Mouse (Mus musculus) lung, embryonic 14.5 days (tissue): ENCODE results near the gene Lsm3. TPM values are rescaled to one million over a fixed set of nuclear protein-coding genes. Genes with fewer than 3 reads are reported as not detected.
"Not testable (repeated sequence)": the region's sequence is repeated elsewhere in the genome, so short reads cannot be mapped to it uniquely, and the experiment has no call there.

Experiments
- ATAC-seq: fragments of 200-750 bp; cut with Nextera tagmentation; 2 replicates; pipeline ENCODE4 v1.8.0; 2017; ENCODE audit warnings: mild to moderate bottlenecking, moderate TSS enrichment, moderate library complexity; ENCODE audit not compliant: insufficient read depth
- DNase-seq: peaks from one replicate; pipeline ENCODE4 v3.0.0-alpha.2; 2015
- H3K27ac ChIP-seq: fragments of 300-500 bp; sonication (generic); 2 replicates; pipeline ENCODE4 v1.5.1; 2014; ENCODE audit warnings: low read depth, mild to moderate bottlenecking, moderate library complexity
- H3K27me3 ChIP-seq: fragments of 300-500 bp; sonication (generic); 2 replicates; pipeline ENCODE4 v1.6.1; 2014; ENCODE audit warnings: low read length, control low read depth; ENCODE audit not compliant: insufficient read depth
- H3K36me3 ChIP-seq: fragments of 300-500 bp; sonication (generic); 2 replicates; pipeline ENCODE4 v1.6.1; 2014; ENCODE audit warnings: control low read depth; ENCODE audit not compliant: insufficient read depth
- H3K4me1 ChIP-seq: fragments of 300-500 bp; sonication (generic); 2 replicates; pipeline ENCODE4 v1.6.1; 2014; ENCODE audit warnings: antibody characterized with exemption, control low read depth; ENCODE audit not compliant: insufficient read depth
- H3K4me2 ChIP-seq: fragments of 300-500 bp; sonication (generic); 2 replicates; pipeline ENCODE4 v1.6.1; 2014; ENCODE audit warnings: mild to moderate bottlenecking
- H3K4me3 ChIP-seq: fragments of 300-500 bp; sonication (generic); 2 replicates; pipeline ENCODE4 v1.5.1; 2014; ENCODE audit warnings: low read depth, low read length
- H3K9ac ChIP-seq: fragments of 300-500 bp; sonication (generic); 2 replicates; pipeline ENCODE4 v1.6.1; 2014
- H3K9me3 ChIP-seq: fragments of 300-500 bp; sonication (generic); 2 replicates; pipeline ENCODE4 v1.6.1; 2016; ENCODE audit warnings: low read depth, low read length, control low read depth
- CTCF ChIP-seq: IDR thresholded peaks from 2 replicates; pipeline ENCODE4 v1.5.1; 2016; ENCODE audit warnings: antibody characterized with exemption, low read depth
- WGBS: fragments of 180-500 bp; shearing (Covaris S2); extraction: QIAGEN DNeasy Blood & Tissue Kit; methylation state at CpG from one replicate; pipeline ENCODE4 v1.1.7; 2014; 5-methylcytosine and 5-hydroxymethylcytosine counted together
- polyA plus RNA-seq: library from polyadenylated mRNA; unstranded; fragments of >200 nt; fragmentation: Nextera tagmentation; extraction: Ambion mirVana; gene quantifications from 2 replicates; pipeline ENCODE4 v1.2.1, GENCODE M21; 2014

Gene Lsm3
- polyA plus RNA-seq = 325 TPM in 2 replicates

GRCm38 (mm10) chr6:91515545-91516449, at the start of gene Lsm3, which contains the start of gene Xpc:
Gene Lsm3, plus strand, starts transcription at chr6:91515928.
Gene Xpc, minus strand, starts transcription at chr6:91515888.
- Histone ChIP-seq H3K4me1 (peaks cover 15% of the 10 kb centered on the region; the same call in 1 of the 2 replicates), H3K9ac (peak within 1 kb of the TSS; percentile 97), H3K4me2 (peak within 1 kb of the TSS; percentile 81), H3K36me3 (peaks cover 37% of the 10 kb centered on the region), H3K4me3 (peak within 1 kb of the TSS; percentile 91), H3K27ac (peak within 1 kb of the TSS; percentile 76), H3K9me3 (no peaks in the 10 kb centered on the region), H3K27me3 (no peaks in the 10 kb centered on the region)
- ATAC-seq = peak; percentile 99
- no peak for TF ChIP-seq CTCF
- under 1% methylated on average over 80 of the region's 80 CpGs for WGBS
- peak; percentile 99 for DNase-seq

DNA sequence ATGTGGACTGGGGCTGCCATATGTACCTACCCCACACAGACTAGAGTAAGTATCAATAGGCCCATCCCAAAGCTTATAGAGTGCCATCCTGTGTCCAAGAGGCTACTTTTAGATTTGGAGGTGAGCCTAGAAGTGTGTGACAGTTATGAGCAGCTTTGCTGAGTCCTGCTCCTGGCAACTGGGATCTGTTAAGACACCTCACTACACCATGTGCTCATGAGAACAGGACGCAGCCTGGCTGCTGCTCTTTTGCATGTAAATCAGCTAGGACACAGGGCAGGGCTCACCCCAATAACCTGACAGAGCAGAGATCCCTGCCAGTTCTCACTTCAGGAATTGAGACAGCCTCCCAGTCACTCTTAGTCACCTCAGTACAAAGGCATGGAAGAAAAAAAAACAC, 48.6 kb upstream of the Lsm3 start:
- H3K27me3 ChIP-seq = no peaks in the 10 kb centered on the region
- no peak overlapping the region for H3K27ac ChIP-seq
- no peak overlapping the region for H3K4me3 ChIP-seq
- no peak overlapping the region for H3K9ac ChIP-seq
- DNase-seq (no peak), ATAC-seq (no peak)
- no peak for TF ChIP-seq CTCF
- peaks cover 64% of the 10 kb centered on the region for H3K36me3 ChIP-seq
- H3K4me2 ChIP-seq = no peak overlapping the region
- H3K9me3 ChIP-seq = no peaks in the 10 kb centered on the region
- 0 out of 2 replicates have a peak, but pooled peaks cover under 1% of the 10 kb centered on the region for H3K4me1 ChIP-seq
- WGBS = 83% methylated on average over 1 of the region's 1 CpGs

DNA sequence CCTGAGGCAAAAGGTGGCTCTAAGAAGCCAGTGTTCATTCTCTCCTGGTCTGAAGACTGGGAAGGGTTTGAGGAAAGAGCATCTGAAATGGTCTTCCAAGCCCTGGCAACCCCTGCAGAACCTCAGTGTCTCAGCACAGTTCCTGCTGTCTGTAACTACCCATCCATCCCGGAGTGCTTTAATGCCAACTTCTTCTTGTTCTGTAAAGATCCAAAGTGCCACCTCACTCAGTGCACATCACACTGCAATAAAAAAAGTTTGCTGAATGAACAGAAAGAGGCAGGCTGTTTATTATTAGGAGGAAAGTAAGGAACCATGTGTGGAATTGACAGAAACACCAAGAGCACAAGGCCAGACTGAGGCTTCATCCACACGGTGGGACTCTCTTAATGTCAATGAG, 45.0 kb upstream of the Lsm3 start:
- H3K4me1 ChIP-seq = peaks cover 7% of the 10 kb centered on the region; the same call in 1 of the 2 replicates
- no peak for TF ChIP-seq CTCF
- ATAC-seq = no peak
- DNase-seq = no peak
- H3K9me3 ChIP-seq = no peaks in the 10 kb centered on the region
- WGBS = 77% methylated on average over 2 of the region's 2 CpGs
- H3K9ac ChIP-seq = no peak overlapping the region
- peaks cover 35% of the 10 kb centered on the region for H3K36me3 ChIP-seq
- H3K27me3 ChIP-seq = no peaks in the 10 kb centered on the region
- H3K4me2 ChIP-seq = no peak overlapping the region
- H3K27ac ChIP-seq = no peak overlapping the region
- H3K4me3 ChIP-seq = no peak overlapping the region

DNA sequence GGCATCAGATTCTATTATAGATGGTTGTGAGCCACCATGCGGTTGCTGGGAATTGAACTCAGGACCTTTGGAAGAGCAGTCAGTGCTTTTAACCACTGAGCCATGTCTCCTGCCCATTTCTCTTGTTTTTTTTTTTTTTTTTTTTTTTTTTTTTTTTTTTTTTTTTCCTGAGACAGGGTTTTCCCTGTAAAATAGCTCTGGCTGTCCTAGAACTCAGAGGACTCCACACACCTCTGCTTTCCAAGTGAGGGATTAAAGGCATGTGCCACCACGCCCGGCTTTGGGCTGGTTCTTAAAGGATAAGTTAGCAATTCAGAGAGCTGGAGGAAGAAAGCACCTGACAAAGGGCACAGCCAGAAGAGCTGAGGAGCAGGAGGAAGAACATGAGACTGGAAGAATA, 44.3 kb upstream of the Lsm3 start:
- DNase-seq, H3K27ac ChIP-seq, H3K4me1 ChIP-seq, ATAC-seq, H3K9me3 ChIP-seq, H3K4me3 ChIP-seq, H3K9ac ChIP-seq, H3K27me3 ChIP-seq: not testable (repeated sequence)
- 89% methylated on average over 3 of the region's 3 CpGs for WGBS
- H3K36me3 ChIP-seq = peaks cover 31% of the 10 kb centered on the region
- peak overlapping the region; percentile 67; the same call in 1 of the 2 replicates for H3K4me2 ChIP-seq

GRCm38 (mm10) chr6:91472319-91472718, 43.4 kb upstream of the Lsm3 start:
- ATAC-seq = no peak
- Histone ChIP-seq H3K27me3 (no peaks in the 10 kb centered on the region), H3K27ac (peak overlapping the region; percentile 83; the same call in 1 of the 2 replicates), H3K9ac (peak overlapping the region; percentile 80), H3K4me1 (peaks cover 7% of the 10 kb centered on the region; the same call in 1 of the 2 replicates), H3K4me2 (peak overlapping the region; percentile 67), H3K9me3 (no peaks in the 10 kb centered on the region), H3K36me3 (peaks cover 31% of the 10 kb centered on the region), H3K4me3 (peak overlapping the region; percentile 83)
- peak; percentile 60 for DNase-seq
- no peak for TF ChIP-seq CTCF
- WGBS = 20% methylated on average over 6 of the region's 6 CpGs

DNA sequence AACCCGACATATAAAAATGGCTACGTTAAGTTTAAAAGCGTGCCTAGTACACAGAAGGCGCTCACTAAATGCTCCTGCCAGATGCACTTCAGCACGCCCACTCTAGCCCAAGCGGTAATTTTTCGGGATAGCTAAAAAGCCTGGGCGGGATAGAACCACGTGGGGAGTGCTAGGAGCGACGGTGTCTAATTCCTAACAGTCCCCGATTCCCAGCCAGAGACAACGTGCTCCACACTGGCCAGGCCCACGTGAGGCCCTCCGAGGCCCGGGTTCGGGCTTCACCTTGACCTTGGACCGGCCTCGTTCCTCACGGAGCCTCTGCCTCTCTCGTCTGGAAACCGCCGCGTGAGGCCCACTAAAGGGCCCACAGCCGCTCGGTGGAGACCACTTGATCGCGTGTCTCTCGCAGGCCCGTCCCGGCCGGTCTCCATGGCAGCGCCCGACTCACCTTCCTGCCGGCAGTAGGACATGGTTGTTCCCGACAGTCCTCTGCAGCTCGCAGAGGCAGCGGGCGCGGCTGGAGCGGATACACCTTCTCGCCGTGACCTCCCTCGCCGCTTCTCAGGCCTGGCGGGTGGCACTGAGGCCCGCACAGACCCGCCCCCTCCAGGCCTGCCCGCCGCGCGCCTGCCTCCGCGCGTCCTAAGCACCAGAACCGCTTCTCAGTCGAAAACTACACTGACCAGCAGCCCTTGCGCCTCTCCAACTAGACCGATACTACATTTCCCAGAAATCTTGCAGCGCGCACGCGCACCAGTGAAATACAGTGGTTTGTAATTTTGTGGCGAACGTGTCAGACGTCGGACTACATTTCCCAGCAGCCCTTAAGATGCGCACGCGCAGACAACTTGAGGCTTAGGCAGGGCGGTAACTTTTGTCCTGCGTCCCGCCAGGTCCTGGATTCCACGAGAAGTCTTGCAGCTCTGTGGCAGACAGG, 42.6 kb upstream of the Lsm3 start, which contains the start of the genes Chchd4 and Tmem43:
TSS of gene Chchd4 (minus strand) at position 679 of the 937 bp plus-strand sequence.
TSS of gene Tmem43 (plus strand) at position 836 of the 937 bp plus-strand sequence.
- Histone ChIP-seq H3K4me1 (peaks cover 7% of the 10 kb centered on the region; the same call in 1 of the 2 replicates), H3K9me3 (no peaks in the 10 kb centered on the region), H3K27me3 (no peaks in the 10 kb centered on the region), H3K4me3 (peak within 1 kb of the TSS; percentile 83), H3K27ac (peak within 1 kb of the TSS; percentile 83; the same call in 1 of the 2 replicates), H3K9ac (peak within 1 kb of the TSS; percentile 83), H3K36me3 (peaks cover 31% of the 10 kb centered on the region), H3K4me2 (peak within 1 kb of the TSS; percentile 88)
- peak; percentile 97 for ATAC-seq
- no peak for TF ChIP-seq CTCF
- under 1% methylated on average over 74 of the region's 74 CpGs for WGBS
- peak; percentile 100 for DNase-seq
